Mouse (Mus musculus) cerebellum, adult 2 months (tissue): ENCODE measurements around the gene Fli1.

ENCODE experiments used
- CTCF ChIP-seq: fragments of 200-500 bp; IDR thresholded peaks from 2 replicates; pipeline ENCODE4 v1.5.1; 2011; ENCODE audit warnings: low read depth, mild to moderate bottlenecking, control low read depth, low read length, moderate library complexity, borderline replicate concordance; ENCODE audit not compliant: insufficient read depth
- POLR2A ChIP-seq: fragments of 200-500 bp; IDR thresholded peaks from 2 replicates; pipeline ENCODE4 v1.6.1; 2011; ENCODE audit warnings: low read length, control low read depth, borderline replicate concordance; ENCODE audit not compliant: insufficient read depth

DNA sequence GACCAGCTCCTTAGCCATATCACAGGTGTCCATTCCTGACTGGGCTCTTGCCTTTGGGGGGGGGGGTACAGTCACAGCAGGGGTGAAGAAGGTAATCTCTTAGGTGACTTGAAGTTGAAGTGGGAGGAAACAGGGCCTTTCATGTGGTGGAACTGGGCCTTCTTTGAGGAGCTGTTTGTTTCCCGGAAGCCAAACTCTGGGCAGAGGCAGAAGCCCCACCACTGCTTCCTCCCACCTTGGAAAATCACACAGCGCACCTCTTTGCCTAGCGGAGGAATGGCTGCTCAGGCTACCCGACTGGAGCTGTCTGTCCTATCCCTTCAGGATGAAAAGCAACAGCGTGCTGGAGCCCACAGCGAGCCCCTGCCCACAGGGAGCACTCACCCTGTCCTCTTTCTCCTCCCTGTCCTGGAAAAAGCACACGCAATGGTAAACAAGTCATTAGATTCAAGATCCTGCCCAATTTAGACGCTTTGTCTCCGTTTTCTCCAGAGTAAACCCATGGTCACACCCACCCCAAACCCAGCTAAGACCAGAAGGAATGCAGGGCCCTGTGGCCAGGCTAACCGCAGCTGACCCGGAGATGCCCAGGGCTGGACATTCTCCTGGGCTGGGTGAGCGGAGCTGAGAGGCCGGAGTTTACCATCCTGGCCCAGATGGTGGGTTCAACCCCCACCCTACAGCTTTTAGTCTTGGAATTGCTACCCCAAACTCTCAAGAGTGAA, 24.1 kb downstream of the Fli1 start:
- no peak for TF ChIP-seq CTCF
- no peak for TF ChIP-seq POLR2A
